Mouse (Mus musculus): ENCODE measurements around the gene Dip2c. TPM values are rescaled to one million over a fixed set of nuclear protein-coding genes. Genes with fewer than 3 reads are reported as not detected.

Gene Dip2c
- total and polyA plus RNA-seq, 3 experiments = 0.04 to 0.14 (median 0.08) TPM

- in situ Hi-C loops (cut with MboI; ENCODE audit: low pct_ligation_motif_present, low pct_unique_long_range_greater_than_20kb, low sequenced_read_pairs) = no loop called here
- Histone ChIP-seq H3K4me1 (ENCODE audit: control insufficient read depth in 1 of 2, insufficient read depth in 2 of 2) (no peaks in the 10 kb centered on the region), H3K9ac (ENCODE audit: insufficient read depth, low read depth) (no peak overlapping the region), H3K9me3 (replicated peaks; ENCODE audit: low read length) (no peaks in the 10 kb centered on the region), H3K79me2 (replicated peaks; ENCODE audit: control insufficient read depth, extremely low read depth, insufficient read depth, poor library complexity, severe bottlenecking) (no peaks in the 10 kb centered on the region), H3K27me3 (replicated peaks) (no peaks in the 10 kb centered on the region), H3K4me2 (ENCODE audit: insufficient read depth, low read depth, poor library complexity, severe bottlenecking) (no peak overlapping the region), H3K36me3 (replicated peaks in 1 of 2; ENCODE audit: control insufficient read depth in 1 of 2, insufficient read depth in 1 of 2, low read length in 1 of 2) (no peaks in the 10 kb centered on the region), H3K27ac (ENCODE audit: insufficient read depth, low read depth) (no peak overlapping the region), H3K4me3 (replicated peaks in 1 of 3; ENCODE audit: low read depth in 2 of 3, low read length in 2 of 3, poor library complexity in 1 of 3) (no peak overlapping the region)
- TF ChIP-seq ZNF384 (IDR thresholded peaks at IDR 0.05; ENCODE audit: low read depth, low read length) (no peak), NRF1 (IDR thresholded peaks at IDR 0.05; ENCODE audit: low read depth, low read length) (no peak), USF2 (conservative IDR thresholded peaks at IDR 0.05; ENCODE audit: low read depth, low read length) (no peak), MYC (IDR thresholded peaks at IDR 0.05; ENCODE audit: low read depth, low read length) (no peak), IRF4 (IDR thresholded peaks at IDR 0.05; ENCODE audit: low read depth, low read length) (no peak), SMC3 (IDR thresholded peaks at IDR 0.05; ENCODE audit: low read depth, low read length) (no peak), CTCF (conservative IDR thresholded peaks at IDR 0.05 in 1 of 2, IDR thresholded peaks at IDR 0.05 in 1 of 2; ENCODE audit: low read depth in 2 of 2, low read length in 2 of 2) (no peak), POLR2A (IDR thresholded peaks at IDR 0.05; ENCODE audit: low read depth, low read length) (no peak)
- dilution Hi-C loops (cut with MboI; ENCODE audit: extremely low pct_ligation_motif_present, extremely low pct_unique_long_range_greater_than_20kb, low sequenced_read_pairs) = no loop called here
- DNase-seq (ENCODE audit: extremely low read depth) = no peak
Observed at GRCm38 (mm10) chr13:9611229-9611628, 334.9 kb downstream of the Dip2c start.

- in situ Hi-C loops (cut with MboI; ENCODE audit: low pct_ligation_motif_present, low pct_unique_long_range_greater_than_20kb, low sequenced_read_pairs) (loop anchor here (10.0 kb wide), 1 partner anchor 448 kb away; no protein-coding TSS in a partner anchor), dilution Hi-C loops (cut with MboI; ENCODE audit: extremely low pct_ligation_motif_present, extremely low pct_unique_long_range_greater_than_20kb, low sequenced_read_pairs) (no loop called here)
- Histone ChIP-seq H3K27ac (ENCODE audit: insufficient read depth, low read depth) (no peak overlapping the region), H3K27me3 (replicated peaks) (no peaks in the 10 kb centered on the region), H3K9me3 (replicated peaks; ENCODE audit: low read length) (no peaks in the 10 kb centered on the region), H3K79me2 (replicated peaks; ENCODE audit: control insufficient read depth, extremely low read depth, insufficient read depth, poor library complexity, severe bottlenecking) (no peaks in the 10 kb centered on the region), H3K36me3 (replicated peaks in 1 of 2; ENCODE audit: control insufficient read depth in 1 of 2, insufficient read depth in 1 of 2, low read length in 1 of 2) (no peaks in the 10 kb centered on the region), H3K4me2 (ENCODE audit: insufficient read depth, low read depth, poor library complexity, severe bottlenecking) (no peak overlapping the region), H3K4me3 (replicated peaks in 1 of 3; ENCODE audit: low read depth in 2 of 3, low read length in 2 of 3, poor library complexity in 1 of 3) (no peak overlapping the region), H3K4me1 (ENCODE audit: control insufficient read depth in 1 of 2, insufficient read depth in 2 of 2) (peaks cover 0 to 10% of the 10 kb centered on the region in 2 experiments; a peak in 2 of 4 replicates), H3K9ac (ENCODE audit: insufficient read depth, low read depth) (no peak overlapping the region)
- TF ChIP-seq MAZ (IDR thresholded peaks at IDR 0.05; ENCODE audit: low read depth, low read length) = no peak
- TF ChIP-seq SIN3A (IDR thresholded peaks at IDR 0.05; ENCODE audit: low read length) = no peak
- TF ChIP-seq CHD2 (IDR thresholded peaks at IDR 0.05; ENCODE audit: low read length) = no peak
- TF ChIP-seq TBP (conservative IDR thresholded peaks at IDR 0.05; ENCODE audit: low read depth, low read length) = no peak
- no peak for TF ChIP-seq JUN (IDR thresholded peaks at IDR 0.05; ENCODE audit: insufficient read depth, low read depth, low read length)
- no peak for TF ChIP-seq JUND (conservative IDR thresholded peaks at IDR 0.05; ENCODE audit: low read depth, low read length)
- TF ChIP-seq BHLHE40 (IDR thresholded peaks at IDR 0.05; ENCODE audit: low read depth, low read length) = no peak
- TF ChIP-seq USF1 (IDR thresholded peaks at IDR 0.05; ENCODE audit: low read depth, low read length) = no peak
- TF ChIP-seq NELFE (IDR thresholded peaks at IDR 0.05; ENCODE audit: low read depth, low read length) = no peak
- TF ChIP-seq POLR2A (IDR thresholded peaks at IDR 0.05; ENCODE audit: low read depth, low read length) = no peak
- TF ChIP-seq MAFK (IDR thresholded peaks at IDR 0.05; ENCODE audit: insufficient replicate concordance, low read length) = no peak
- TF ChIP-seq ZMIZ1 (IDR thresholded peaks at IDR 0.05; ENCODE audit: low read depth, low read length) = no peak
- TF ChIP-seq CHD1 (IDR thresholded peaks at IDR 0.05; ENCODE audit: low read depth, low read length) = no peak
- no peak for TF ChIP-seq MAX (IDR thresholded peaks at IDR 0.05; ENCODE audit: low read length)
- no peak for TF ChIP-seq KAT2A (IDR thresholded peaks at IDR 0.05; ENCODE audit: insufficient replicate concordance, low read length)
- no peak for TF ChIP-seq TCF12 (IDR thresholded peaks at IDR 0.05; ENCODE audit: low read depth, low read length)
- no peak for TF ChIP-seq POLR2AphosphoS2 (IDR thresholded peaks at IDR 0.05; ENCODE audit: low read depth, low read length)
- DNase-seq (ENCODE audit: extremely low read depth) = no peak
Observed at GRCm38 (mm10) chr13:9632684-9633083, 356.4 kb downstream of the Dip2c start.
